Mouse (Mus musculus) midbrain, embryonic 12.5 days (tissue): ENCODE results near the gene Dhx40. TPM values are rescaled to one million over a fixed set of nuclear protein-coding genes. Genes with fewer than 3 reads are reported as not detected.
"Not testable (repeated sequence)": the region's sequence is repeated elsewhere in the genome, so short reads cannot be mapped to it uniquely, and the experiment has no call there.

Source experiments
- ATAC-seq: fragments of 200-750 bp; cut with Nextera tagmentation; 2 replicates; pipeline ENCODE4 v1.8.0; 2017; ENCODE audit warnings: low read depth, moderate TSS enrichment, moderate library complexity; ENCODE audit not compliant: low FRiP score
- H3K27ac ChIP-seq: fragments of 300-500 bp; sonication (generic); replicated peaks from 2 replicates; pipeline ENCODE4 v1.5.1; 2016; ENCODE audit warnings: mild to moderate bottlenecking
- H3K27me3 ChIP-seq: fragments of 300-500 bp; sonication (generic); 2 replicates; pipeline ENCODE4 v1.6.1; 2016; ENCODE audit warnings: mild to moderate bottlenecking
- H3K36me3 ChIP-seq: fragments of 300-500 bp; sonication (generic); 2 replicates; pipeline ENCODE4 v1.6.1; 2016
- H3K4me1 ChIP-seq: fragments of 300-500 bp; sonication (generic); 2 replicates; pipeline ENCODE4 v1.6.1; 2016
- H3K4me2 ChIP-seq: fragments of 300-500 bp; sonication (generic); replicated peaks from 2 replicates; pipeline ENCODE4 v1.6.1; 2016; ENCODE audit warnings: mild to moderate bottlenecking, moderate library complexity
- H3K4me3 ChIP-seq: fragments of 300-500 bp; sonication (generic); 2 replicates; pipeline ENCODE4 v1.5.1; 2016; ENCODE audit warnings: mild to moderate bottlenecking
- H3K9ac ChIP-seq: fragments of 300-500 bp; sonication (generic); replicated peaks from 2 replicates; pipeline ENCODE4 v1.6.1; 2016; ENCODE audit warnings: mild to moderate bottlenecking, moderate library complexity
- H3K9me3 ChIP-seq: fragments of 300-500 bp; sonication (generic); 2 replicates; pipeline ENCODE4 v1.6.1; 2016; ENCODE audit warnings: mild to moderate bottlenecking
- WGBS: fragments of 180-500 bp; shearing (Covaris S2); methylation state at CpG from one replicate; pipeline ENCODE4 v1.1.7; 2016; 5-methylcytosine and 5-hydroxymethylcytosine counted together
- polyA plus RNA-seq: library from polyadenylated mRNA; unstranded; fragments of >200 nt; fragmentation: Nextera tagmentation; extraction: Ambion mirVana; gene quantifications from 2 replicates; pipeline ENCODE4 v1.2.1, GENCODE M21; 2016

Gene Dhx40
- polyA plus RNA-seq, 1 experiment from 2014 or later, result 45.7 TPM

DNA sequence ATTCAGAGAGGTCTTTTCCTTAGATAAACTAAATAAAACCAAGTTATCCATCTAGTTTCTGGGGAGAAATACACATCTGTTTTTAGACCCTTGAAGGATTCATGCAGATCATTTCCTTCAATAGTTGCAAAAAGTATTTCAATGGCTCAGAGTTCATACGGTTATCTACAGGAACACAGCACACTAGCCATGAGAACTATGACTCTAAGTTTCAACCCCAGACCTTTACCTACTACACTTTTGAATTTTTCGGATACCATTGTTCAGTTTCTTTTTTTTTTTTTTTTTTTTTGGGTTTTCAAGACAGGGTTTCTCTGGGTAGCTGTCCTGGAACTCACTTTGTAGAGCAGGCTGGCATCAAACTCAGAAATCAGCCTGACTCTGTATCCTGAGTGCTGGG, 68.1 kb downstream of the Dhx40 start:
- no peak overlapping the region for H3K4me2 ChIP-seq
- no peak for ATAC-seq
- no peak overlapping the region for H3K9ac ChIP-seq
- no peak overlapping the region for H3K27ac ChIP-seq
- H3K4me1 ChIP-seq, result no peaks in the 10 kb centered on the region; the same call in 1 of the 2 replicates
- no peak overlapping the region for H3K4me3 ChIP-seq
- no peaks in the 10 kb centered on the region for H3K9me3 ChIP-seq
- WGBS, result 95% methylated on average over 2 of the region's 2 CpGs
- H3K27me3 ChIP-seq, result no peaks in the 10 kb centered on the region
- no peaks in the 10 kb centered on the region; the same call in 1 of the 2 replicates for H3K36me3 ChIP-seq

DNA sequence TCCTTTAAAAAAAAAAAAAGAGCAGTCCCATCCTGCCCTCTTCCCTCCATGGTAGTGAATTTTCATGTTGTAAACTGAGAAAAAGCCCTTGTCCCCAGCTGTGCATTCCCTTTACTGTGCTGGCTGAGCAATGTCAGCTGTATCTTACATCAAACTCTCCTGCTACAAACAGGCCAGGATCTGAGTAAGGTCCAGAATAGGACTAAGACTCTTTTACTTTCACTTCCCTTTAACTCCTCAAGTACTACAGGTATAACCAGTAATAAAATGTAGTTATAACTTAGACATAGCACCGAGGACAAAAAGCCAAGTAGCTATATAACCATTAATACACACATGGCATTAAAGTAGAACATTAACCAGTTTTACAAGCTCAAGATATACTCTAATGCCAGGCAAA, 68.6 kb downstream of the Dhx40 start:
- H3K4me2 ChIP-seq, result no peak overlapping the region
- 98% methylated on average over 1 of the region's 1 CpGs for WGBS
- H3K27ac ChIP-seq, result no peak overlapping the region
- H3K4me3 ChIP-seq, result no peak overlapping the region
- H3K9ac ChIP-seq, result no peak overlapping the region
- no peak for ATAC-seq
- no peaks in the 10 kb centered on the region; the same call in 1 of the 2 replicates for H3K4me1 ChIP-seq
- no peaks in the 10 kb centered on the region for H3K9me3 ChIP-seq
- H3K27me3 ChIP-seq, result no peaks in the 10 kb centered on the region
- no peaks in the 10 kb centered on the region; the same call in 1 of the 2 replicates for H3K36me3 ChIP-seq

DNA sequence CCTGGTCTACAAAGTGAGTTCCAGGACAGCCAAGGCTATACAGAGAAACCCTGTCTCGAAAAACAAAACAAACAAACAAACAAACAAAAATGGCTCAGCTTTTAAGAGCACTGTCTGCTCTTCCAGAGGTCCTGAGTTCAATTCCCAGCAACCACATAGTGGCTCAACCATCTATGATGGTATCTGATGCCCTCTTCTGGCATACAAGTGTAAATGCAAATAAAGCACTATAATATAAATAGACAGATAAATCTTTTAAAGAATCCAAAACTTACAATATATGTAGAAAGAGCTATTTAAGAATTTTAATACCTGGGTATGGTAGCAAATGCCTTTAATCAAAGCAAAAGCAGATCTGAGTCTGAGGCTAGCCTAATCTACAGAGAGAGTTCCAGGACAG, 69.2 kb downstream of the Dhx40 start:
- not testable (repeated sequence) for H3K27me3 ChIP-seq, ATAC-seq, H3K4me2 ChIP-seq, H3K9me3 ChIP-seq, H3K27ac ChIP-seq, H3K36me3 ChIP-seq, H3K4me3 ChIP-seq, H3K9ac ChIP-seq, H3K4me1 ChIP-seq
- WGBS, result 100% methylated on average over 1 of the region's 1 CpGs

DNA sequence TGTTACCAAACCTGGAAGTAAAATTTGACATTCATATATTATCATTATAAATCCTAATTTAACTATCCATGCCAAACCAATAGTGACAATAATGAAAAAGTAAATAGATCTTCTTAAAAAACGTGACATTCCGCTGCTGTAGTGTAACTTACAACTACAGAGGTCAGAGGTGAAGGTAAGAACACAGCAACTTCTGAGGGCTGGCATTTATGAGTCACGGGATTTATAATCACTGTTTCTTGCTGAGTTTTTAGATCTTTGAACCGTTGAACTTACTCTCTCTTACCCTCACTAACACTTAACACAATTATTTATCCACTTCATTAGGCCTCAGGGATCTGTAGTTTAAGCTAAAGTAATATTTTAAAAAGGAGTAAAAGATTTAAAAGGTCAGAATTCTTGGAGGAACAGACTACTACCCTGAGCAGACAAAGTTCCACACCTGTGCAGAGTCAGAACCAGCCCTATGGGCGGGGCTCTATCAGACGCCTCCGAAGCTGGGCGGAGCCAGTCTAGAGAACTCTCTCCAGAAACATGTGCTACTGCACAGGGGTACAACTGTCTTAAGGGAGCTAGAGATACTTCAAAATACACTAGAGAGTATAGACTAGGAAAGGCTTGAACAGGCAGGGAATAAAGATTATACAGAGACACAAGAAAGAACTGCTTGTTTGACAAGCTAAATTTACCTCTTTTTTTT, 70.1 kb downstream of the Dhx40 start:
- ATAC-seq, result no peak
- Histone ChIP-seq H3K4me2 (no peak overlapping the region), H3K27ac (no peak overlapping the region), H3K4me3 (no peak overlapping the region), H3K27me3 (no peaks in the 10 kb centered on the region), H3K4me1 (no peaks in the 10 kb centered on the region; the same call in 1 of the 2 replicates), H3K9ac (no peak overlapping the region), H3K36me3 (peaks cover 7% of the 10 kb centered on the region), H3K9me3 (no peaks in the 10 kb centered on the region)
- WGBS, result 92% methylated on average over 8 of the region's 8 CpGs

DNA sequence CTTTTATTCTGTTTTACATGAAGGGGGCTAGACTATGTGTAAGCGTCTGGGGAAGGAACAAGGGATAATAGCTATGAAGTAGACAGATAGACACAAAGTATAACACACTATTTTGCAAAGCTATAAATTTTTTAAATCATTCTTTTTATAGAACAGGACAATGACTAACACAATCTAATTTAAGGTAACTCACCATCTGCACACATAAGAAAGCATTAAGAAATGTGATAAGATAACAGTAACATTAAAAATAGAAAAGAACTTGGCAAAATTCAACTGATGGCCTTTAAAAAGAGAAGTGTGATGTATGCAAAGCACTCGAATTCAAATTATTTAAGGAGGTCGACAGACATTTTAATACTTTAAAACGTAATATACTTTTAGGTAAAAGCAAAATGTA, 72.6 kb downstream of the Dhx40 start:
- Histone ChIP-seq H3K4me3 (no peak overlapping the region), H3K27me3 (no peaks in the 10 kb centered on the region), H3K4me1 (no peaks in the 10 kb centered on the region; the same call in 1 of the 2 replicates), H3K9me3 (no peaks in the 10 kb centered on the region), H3K27ac (peak overlapping the region; percentile 35; the same call in 1 of the 2 replicates), H3K36me3 (peaks cover 24% of the 10 kb centered on the region), H3K9ac (no peak overlapping the region), H3K4me2 (no peak overlapping the region)
- WGBS, result 91% methylated on average over 4 of the region's 4 CpGs
- ATAC-seq, result no peak

- Histone ChIP-seq H3K36me3 (peaks cover 28% of the 10 kb centered on the region), H3K27ac (peak overlapping the region; percentile 35; the same call in 1 of the 2 replicates), H3K9ac (no peak overlapping the region), H3K4me1 (no peaks in the 10 kb centered on the region; the same call in 1 of the 2 replicates), H3K27me3 (no peaks in the 10 kb centered on the region), H3K4me2 (no peak overlapping the region), H3K4me3 (no peak overlapping the region), H3K9me3 (no peaks in the 10 kb centered on the region)
- 62% methylated on average over 10 of the region's 10 CpGs for WGBS
- ATAC-seq, result no peak
Observed at GRCm38 (mm10) chr11:86734241-86734939, 73.2 kb downstream of the Dhx40 start.

GRCm38 (mm10) chr11:86731443-86731842, 76.1 kb downstream of the Dhx40 start:
- 86% methylated on average over 2 of the region's 2 CpGs for WGBS
- ATAC-seq, result no peak
- no peak overlapping the region for H3K4me3 ChIP-seq
- peaks cover 44% of the 10 kb centered on the region for H3K36me3 ChIP-seq
- no peaks in the 10 kb centered on the region; the same call in 1 of the 2 replicates for H3K4me1 ChIP-seq
- H3K27ac ChIP-seq, result no peak overlapping the region
- H3K27me3 ChIP-seq, result no peaks in the 10 kb centered on the region
- no peak overlapping the region for H3K9ac ChIP-seq
- no peaks in the 10 kb centered on the region for H3K9me3 ChIP-seq
- H3K4me2 ChIP-seq, result no peak overlapping the region

DNA sequence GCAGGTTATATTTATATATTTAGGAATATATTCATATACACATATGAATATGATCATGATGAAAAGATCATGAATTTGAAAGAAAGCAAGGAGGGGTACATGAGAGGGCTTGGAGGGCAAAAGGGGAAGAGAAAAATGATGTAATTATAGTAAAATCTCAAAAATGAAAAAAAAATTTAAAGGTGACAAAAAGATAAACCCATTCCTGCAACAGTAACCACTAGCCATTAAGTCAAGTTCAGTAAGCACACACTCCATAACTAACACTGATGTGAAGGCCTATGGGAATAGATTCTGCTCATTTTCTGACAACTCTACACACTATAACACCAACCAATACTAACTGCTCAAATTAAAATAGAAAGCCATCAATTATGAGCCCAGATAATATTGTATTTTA, 81.9 kb downstream of the Dhx40 start:
- no peaks in the 10 kb centered on the region for H3K4me1 ChIP-seq
- H3K4me2 ChIP-seq, result no peak overlapping the region
- no peaks in the 10 kb centered on the region for H3K27me3 ChIP-seq
- H3K36me3 ChIP-seq, result peaks cover 53% of the 10 kb centered on the region
- ATAC-seq, result no peak
- no peak overlapping the region for H3K4me3 ChIP-seq
- H3K27ac ChIP-seq, result no peak overlapping the region
- no peak overlapping the region for H3K9ac ChIP-seq
- no peaks in the 10 kb centered on the region for H3K9me3 ChIP-seq

DNA sequence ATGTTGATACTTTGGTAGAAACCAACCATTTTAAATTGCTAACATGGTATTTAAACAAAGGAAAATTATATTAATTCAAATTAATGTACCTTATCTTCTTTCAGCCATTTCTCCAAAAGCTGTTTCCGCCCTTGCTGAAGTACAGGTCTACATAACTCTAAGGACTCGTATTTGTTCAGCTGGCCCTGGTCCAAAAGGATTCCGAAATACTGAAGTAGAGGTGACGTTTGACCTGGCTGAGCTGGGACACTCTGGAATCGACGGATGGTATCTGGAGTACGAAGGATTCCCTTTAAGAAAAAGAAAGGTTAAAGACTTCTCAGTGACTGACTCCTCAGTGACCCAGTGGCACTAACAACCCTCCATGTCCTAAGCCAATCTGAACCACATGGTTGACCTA, 82.6 kb downstream of the Dhx40 start:
- no peaks in the 10 kb centered on the region for H3K27me3 ChIP-seq
- no peak overlapping the region for H3K4me2 ChIP-seq
- no peaks in the 10 kb centered on the region for H3K4me1 ChIP-seq
- no peak for ATAC-seq
- H3K36me3 ChIP-seq, result peaks cover 56% of the 10 kb centered on the region
- no peak overlapping the region for H3K4me3 ChIP-seq
- H3K9ac ChIP-seq, result no peak overlapping the region
- 91% methylated on average over 7 of the region's 7 CpGs for WGBS
- no peak overlapping the region for H3K27ac ChIP-seq
- no peaks in the 10 kb centered on the region for H3K9me3 ChIP-seq

GRCm38 (mm10) chr11:86724004-86724403, 83.5 kb downstream of the Dhx40 start:
- Histone ChIP-seq H3K4me3 (no peak overlapping the region), H3K27ac (no peak overlapping the region), H3K9me3 (no peaks in the 10 kb centered on the region), H3K4me1 (no peaks in the 10 kb centered on the region), H3K4me2 (no peak overlapping the region), H3K9ac (no peak overlapping the region), H3K36me3 (peaks cover 58% of the 10 kb centered on the region), H3K27me3 (no peaks in the 10 kb centered on the region)
- 90% methylated on average over 3 of the region's 3 CpGs for WGBS
- ATAC-seq, result no peak

DNA sequence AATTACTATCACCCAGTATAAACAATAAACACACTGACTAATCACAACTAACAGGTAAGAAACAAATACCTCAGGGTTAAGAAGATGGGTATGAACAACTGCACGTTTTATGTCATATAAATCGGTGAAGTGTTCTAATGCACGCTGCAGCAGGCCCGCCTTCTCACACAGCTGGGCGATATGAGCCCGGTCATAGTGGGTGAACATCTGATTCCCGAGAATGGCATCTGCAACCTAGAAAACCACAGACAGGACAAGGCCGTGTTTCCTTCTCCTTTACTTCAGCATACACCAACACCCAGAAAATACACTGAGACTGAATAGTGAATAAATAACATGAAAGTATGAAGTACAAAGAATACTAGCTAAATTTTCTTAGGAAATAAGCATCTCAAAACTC, 88.2 kb downstream of the Dhx40 start:
- Histone ChIP-seq H3K36me3 (peaks cover 62% of the 10 kb centered on the region), H3K27me3 (no peaks in the 10 kb centered on the region), H3K9ac (no peak overlapping the region), H3K9me3 (no peaks in the 10 kb centered on the region), H3K4me1 (no peaks in the 10 kb centered on the region), H3K27ac (no peak overlapping the region), H3K4me3 (no peak overlapping the region), H3K4me2 (no peak overlapping the region)
- WGBS, result 94% methylated on average over 8 of the region's 8 CpGs
- no peak for ATAC-seq
